Mouse (Mus musculus): ENCODE results near the gene Smad1.
A peak's percentile ranks its signal among the peaks of the same experiment; 100 is the strongest.
"Not testable (repeated sequence)": the region's sequence is repeated elsewhere in the genome, so short reads cannot be mapped to it uniquely, and the experiment has no call there.

The Smad1 gene

GRCm38 (mm10) chr8:79398994-79399650 is at the start of gene Smad1:
Smad1 (minus strand) TSS chr8:79399518.
- DNase-seq (ENCODE audit: low spot score in 2 of 2): peak; percentile 53 to 69

- DNase-seq (ENCODE audit: low spot score in 2 of 2): no peak
These were observed 48.0 kb upstream of the Smad1 start for GRCm38 (mm10) chr8:79447260-79447853.

- no peak for DNase-seq (ENCODE audit: low spot score in 2 of 2)
These were observed 44.3 kb upstream of the Smad1 start for GRCm38 (mm10) chr8:79443460-79444098.

GRCm38 (mm10) chr8:79433953-79434500 is 34.7 kb upstream of the Smad1 start:
- DNase-seq (ENCODE audit: low spot score in 2 of 2): no peak

GRCm38 (mm10) chr8:79414907-79415306 is 15.6 kb upstream of the Smad1 start:
- DNase-seq (ENCODE audit: low spot score in 2 of 2): no peak

GRCm38 (mm10) chr8:79410501-79410900 is 11.2 kb upstream of the Smad1 start:
- DNase-seq (ENCODE audit: low spot score in 2 of 2): no peak

GRCm38 (mm10) chr8:79407356-79407755 is 8.0 kb upstream of the Smad1 start:
- DNase-seq (ENCODE audit: low spot score in 2 of 2): not testable (repeated sequence)

GRCm38 (mm10) chr8:79404895-79405557 is 5.7 kb upstream of the Smad1 start:
- no peak for DNase-seq (ENCODE audit: low spot score in 2 of 2)

- no peak for DNase-seq (ENCODE audit: low spot score in 2 of 2)
These were observed 1.4 kb upstream of the Smad1 start for GRCm38 (mm10) chr8:79400671-79401070.

GRCm38 (mm10) chr8:79398251-79398981 is 902 bp downstream of the Smad1 start:
- DNase-seq (ENCODE audit: low spot score in 2 of 2): no peak

- no peak for DNase-seq (ENCODE audit: low spot score in 2 of 2)
These were observed 1.5 kb downstream of the Smad1 start for GRCm38 (mm10) chr8:79397705-79398250.

- DNase-seq (ENCODE audit: low spot score in 2 of 2): no peak
These were observed 2.4 kb downstream of the Smad1 start for GRCm38 (mm10) chr8:79396911-79397310.

GRCm38 (mm10) chr8:79394009-79394408 is 5.3 kb downstream of the Smad1 start:
- no peak for DNase-seq (ENCODE audit: low spot score in 2 of 2)

GRCm38 (mm10) chr8:79393215-79393614 is 6.1 kb downstream of the Smad1 start:
- DNase-seq (ENCODE audit: low spot score in 2 of 2): no peak

- no peak for DNase-seq (ENCODE audit: low spot score in 2 of 2)
These were observed 6.7 kb downstream of the Smad1 start for GRCm38 (mm10) chr8:79392649-79393048.

- no peak for DNase-seq (ENCODE audit: low spot score in 2 of 2)
These were observed 7.9 kb downstream of the Smad1 start for GRCm38 (mm10) chr8:79391454-79391853.

- DNase-seq (ENCODE audit: low spot score in 2 of 2): no peak
These were observed 10.1 kb downstream of the Smad1 start for GRCm38 (mm10) chr8:79389074-79389786.

- DNase-seq (ENCODE audit: low spot score in 2 of 2): no peak
These were observed 12.5 kb downstream of the Smad1 start for GRCm38 (mm10) chr8:79386831-79387230.

- DNase-seq (ENCODE audit: low spot score in 2 of 2): no peak
These were observed 13.0 kb downstream of the Smad1 start for GRCm38 (mm10) chr8:79386358-79386757.

All from spleen, postnatal 14 days (tissue).